Mouse (Mus musculus): Measurements from ENCODE around the gene Nacc2.
A peak's percentile ranks its signal among the peaks of the same experiment; 100 is the strongest.

Nacc2 gene

DNA sequence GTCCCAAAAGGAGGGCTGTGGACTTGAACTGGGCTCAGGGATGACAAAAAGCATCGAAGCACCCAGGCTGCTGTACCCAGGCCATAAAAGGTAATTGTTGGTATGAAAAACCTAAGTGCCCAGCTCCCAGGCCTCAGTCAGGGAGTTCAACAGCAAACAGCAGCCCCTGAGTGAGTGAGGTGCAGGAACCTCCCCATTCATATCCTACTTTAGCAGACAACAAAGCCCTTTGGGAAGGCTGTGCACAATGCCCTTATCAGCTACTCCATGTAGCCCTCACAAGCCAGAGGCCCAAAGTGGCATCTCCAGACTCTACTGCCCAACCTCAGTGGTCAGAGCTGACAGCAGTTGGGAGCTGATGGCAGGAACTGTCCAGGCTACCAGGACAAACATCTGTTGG lies 23.2 kb downstream of the Nacc2 start:
- DNase-seq (ENCODE audit: low spot score in 2 of 2) = no peak

GRCm38 (mm10) chr2:26099260-26099659 lies 23.8 kb downstream of the Nacc2 start:
- no peak for DNase-seq (ENCODE audit: low spot score in 2 of 2)

GRCm38 (mm10) chr2:26093897-26094296 lies 29.1 kb downstream of the Nacc2 start:
- DNase-seq (ENCODE audit: low spot score in 2 of 2) = no peak

DNA sequence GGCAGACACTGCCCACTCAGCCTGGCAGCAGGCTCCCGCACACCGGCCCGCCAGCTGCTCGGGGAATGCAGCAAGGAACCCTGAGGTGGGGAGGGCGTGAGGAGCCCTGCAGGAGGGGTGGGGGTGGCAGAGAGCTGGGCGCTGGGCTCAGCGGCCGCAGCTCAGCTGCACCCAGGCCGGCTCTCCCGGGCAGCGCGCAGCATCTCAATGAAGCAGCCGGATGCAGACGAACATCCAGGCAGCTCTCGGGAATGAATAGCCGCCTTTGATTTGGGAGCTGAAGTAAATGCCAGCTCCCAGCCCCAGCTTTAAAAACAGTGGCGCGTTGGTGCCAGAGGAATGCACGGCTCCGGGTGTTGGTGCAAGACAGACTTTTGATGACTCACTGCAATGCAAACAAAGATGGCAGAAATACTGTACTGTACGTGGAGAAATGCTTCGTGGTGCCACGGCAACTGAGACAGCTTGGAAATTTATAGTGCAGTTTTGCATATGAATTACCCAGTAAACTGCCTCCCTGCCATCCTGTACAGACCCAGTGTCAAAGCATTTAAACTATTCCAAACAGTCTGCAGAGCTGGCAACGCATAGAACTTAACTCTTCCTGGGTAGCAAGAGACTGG lies 31.1 kb downstream of the Nacc2 start:
- peak; percentile 81 to 87 for DNase-seq (ENCODE audit: low spot score in 2 of 2)

DNA sequence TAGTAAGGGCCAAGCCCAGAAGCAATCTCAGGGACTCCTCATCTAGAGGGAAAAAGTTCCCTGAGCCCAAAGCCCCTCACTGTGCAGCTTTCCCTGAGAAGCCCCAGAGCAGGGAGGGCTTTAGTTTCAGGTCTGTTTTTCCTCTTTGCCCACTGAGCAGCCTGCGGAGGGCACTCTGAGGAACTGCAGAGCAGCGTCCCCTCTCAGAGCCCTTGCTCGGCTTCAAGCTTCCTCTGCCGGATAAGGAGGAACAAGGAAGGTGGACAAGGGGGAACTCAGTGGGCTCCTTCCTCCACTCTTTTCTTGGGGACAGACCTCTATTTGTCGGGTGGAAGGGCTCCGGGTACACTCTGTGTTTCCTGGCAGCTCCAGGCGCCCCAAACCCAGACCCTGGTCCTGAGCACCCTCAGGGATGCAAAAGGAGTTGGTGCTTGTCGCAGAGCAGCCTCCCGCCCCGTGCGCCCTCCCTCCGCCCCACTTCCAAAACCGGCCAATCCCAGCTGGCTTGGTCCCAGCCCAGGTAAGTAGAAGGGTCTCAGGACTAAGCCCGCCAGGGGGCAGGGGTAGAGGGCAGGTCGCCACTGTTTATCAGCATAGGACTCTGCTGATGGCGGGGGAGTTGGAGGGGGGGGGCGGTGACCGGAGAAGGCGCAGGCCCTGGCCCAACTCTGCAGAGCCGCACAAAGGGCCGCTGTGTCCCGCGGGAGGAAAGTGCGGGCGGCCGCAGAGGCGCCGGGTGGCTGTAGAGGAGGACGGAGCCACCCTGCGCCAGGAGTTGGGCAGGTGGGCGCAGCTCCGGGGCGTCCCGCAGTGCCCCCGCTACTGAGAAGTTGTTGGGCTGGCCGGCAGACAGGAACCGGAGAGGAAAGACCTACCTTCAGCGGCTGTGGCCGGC lies 31.9 kb downstream of the Nacc2 start:
- DNase-seq (ENCODE audit: low spot score in 2 of 2) = peak; percentile 34 to 46

DNA sequence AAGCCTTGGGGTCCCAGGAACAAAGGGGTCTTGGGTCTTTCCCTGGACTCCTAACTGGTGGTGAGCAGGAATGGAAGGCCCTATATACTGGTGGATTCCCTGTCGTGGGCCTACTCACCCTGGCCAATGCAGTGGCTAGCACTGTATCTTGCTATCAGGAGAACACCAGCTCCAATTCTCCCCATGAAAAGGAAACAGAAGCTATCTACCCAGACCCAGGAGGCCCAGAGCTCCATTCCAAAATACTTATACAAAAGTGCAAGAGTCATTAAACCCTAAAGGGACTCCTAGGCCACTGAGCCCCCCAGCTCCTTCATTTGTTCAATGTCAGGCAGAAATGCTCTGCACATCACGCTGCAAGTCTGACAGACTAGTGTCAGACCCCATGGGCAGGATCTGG lies 34.0 kb downstream of the Nacc2 start:
- DNase-seq (ENCODE audit: low spot score in 2 of 2) = no peak

DNA sequence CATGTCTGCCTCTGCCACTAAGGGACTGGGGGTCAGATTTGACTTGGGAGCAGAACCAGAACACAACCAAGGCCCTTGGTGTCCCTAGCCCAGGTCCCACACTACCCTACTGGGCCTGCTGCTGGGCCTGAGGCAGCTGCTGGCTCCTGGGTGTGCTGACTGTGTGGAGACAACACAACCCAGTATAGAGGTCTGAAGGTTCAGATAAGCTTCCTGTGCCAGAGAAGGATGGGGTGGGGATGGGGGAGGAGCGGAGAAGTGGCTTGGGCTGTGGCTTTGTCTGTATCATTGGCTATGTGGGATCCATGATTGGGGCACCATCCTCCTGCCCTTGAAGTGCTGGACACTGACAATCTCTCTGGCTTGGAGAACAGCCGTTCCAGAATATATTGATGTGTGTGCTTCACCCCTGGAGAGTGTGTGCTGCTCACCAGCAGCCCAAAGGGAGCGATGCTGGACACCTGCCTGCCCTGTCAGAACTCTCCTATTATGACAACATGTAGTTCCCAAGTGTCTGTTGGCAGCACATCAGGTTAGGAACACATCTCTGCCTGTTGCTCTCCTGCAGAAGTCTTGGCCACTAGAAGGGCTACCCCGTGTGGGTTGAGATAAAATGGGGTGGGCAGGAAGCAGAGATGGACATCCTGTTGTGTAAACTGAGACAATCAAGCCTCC lies 36.0 kb downstream of the Nacc2 start:
- DNase-seq (ENCODE audit: low spot score in 2 of 2) = no peak

DNA sequence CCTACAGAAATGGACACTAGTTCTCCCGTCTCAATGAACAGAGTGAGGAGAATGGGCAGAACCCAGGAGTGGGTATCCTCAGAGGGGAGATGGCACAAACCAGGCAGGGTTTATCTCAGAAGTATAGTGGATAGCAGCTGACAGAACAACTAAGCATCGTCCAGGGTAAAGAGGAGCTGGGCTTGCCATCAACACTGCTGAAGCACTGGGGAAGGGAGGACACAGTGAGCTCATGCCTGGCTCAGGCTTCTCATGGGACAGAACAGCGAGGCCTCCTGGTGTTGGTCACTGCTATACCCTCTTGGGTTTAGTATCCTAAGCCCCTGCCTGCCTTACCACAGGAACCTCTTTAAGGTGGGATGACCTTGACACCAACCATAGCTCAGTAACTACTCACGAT lies 36.5 kb downstream of the Nacc2 start:
- no peak for DNase-seq (ENCODE audit: low spot score in 2 of 2)

- DNase-seq (ENCODE audit: low spot score in 2 of 2) = no peak
Measured at GRCm38 (mm10) chr2:26082883-26083282, 40.1 kb downstream of the Nacc2 start.

DNA sequence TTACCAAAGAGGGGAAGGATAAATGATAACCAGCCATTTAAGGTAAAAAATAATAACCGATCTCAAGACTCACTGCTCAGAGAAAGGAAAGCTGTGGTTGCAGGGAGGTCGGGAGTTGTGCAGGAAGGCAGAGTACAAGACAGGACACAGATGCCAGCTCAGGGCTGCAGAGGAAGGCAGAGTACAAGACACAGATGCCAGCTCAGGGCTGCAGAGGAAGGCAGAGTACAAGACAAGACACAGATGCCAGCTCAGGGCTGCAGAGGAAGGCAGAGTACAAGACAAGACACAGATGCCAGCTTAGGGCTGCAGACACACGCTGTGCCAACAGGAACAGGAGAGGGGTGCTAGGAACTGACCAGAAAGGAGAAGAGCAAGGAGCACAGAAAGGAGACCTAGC lies 42.2 kb downstream of the Nacc2 start:
- DNase-seq (ENCODE audit: low spot score in 2 of 2) = no peak

DNA sequence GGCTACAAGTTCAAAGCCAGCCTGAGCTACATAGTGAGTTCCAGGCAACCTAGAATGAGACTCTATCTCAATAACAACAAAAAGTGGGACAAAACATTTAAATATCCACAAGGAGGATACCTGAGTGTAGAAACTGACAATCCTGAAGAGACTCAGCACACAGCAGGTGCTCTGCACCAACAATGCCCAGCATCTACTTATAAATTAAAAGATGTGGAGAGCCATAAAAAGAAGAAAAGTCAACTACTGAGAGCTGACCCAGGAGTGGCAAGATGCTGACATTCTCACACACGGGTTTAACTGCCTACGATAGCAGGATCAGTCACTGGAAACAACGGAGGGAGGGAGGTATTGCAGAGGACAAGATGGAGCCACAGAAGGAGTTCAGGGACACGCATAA lies 43.6 kb downstream of the Nacc2 start:
- no peak for DNase-seq (ENCODE audit: low spot score in 2 of 2)

DNA sequence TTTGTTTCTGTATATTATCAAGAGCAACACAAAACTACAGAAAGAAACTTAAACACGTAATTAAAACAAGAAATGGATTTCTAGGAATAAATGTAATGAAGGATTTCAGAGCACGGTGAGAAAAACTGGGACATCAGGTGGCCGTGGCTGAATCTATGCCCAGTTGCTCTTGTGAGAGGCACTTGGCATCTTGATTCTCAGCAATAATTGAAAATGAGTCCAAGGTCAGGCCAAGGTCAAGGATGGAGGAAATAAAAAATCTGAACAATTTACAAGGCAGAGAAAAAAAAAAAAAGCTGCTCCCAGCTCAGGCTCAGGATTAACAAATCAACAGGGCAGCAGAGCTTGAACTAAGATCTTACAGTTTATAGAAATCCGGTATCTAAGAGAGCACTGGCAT lies 46.0 kb downstream of the Nacc2 start:
- DNase-seq (ENCODE audit: low spot score in 2 of 2) = no peak

- no peak for DNase-seq (ENCODE audit: low spot score in 2 of 2)
Measured at GRCm38 (mm10) chr2:26076121-26076520, 46.9 kb downstream of the Nacc2 start.

- DNase-seq (ENCODE audit: low spot score in 2 of 2) = no peak
Measured at GRCm38 (mm10) chr2:26074551-26074950, 48.5 kb downstream of the Nacc2 start.

DNA sequence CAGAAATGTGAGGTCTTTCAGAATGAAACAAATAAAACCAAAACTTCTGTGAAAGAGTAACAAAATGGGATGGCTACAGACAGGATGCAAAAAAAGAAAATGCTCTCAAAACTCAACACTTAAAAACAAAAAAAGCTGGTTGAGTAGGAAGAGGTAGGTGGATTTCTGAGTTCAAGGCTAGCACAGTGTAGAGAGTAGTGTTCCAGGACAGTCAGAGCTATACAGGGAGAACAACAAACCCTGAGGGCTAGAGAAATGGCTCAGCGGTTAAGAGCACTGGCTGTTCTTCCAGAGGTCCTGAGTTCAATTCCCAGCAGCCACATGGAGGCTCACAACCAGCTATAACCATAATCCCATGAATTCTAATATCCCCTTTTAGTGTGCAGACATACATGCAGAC lies 54.4 kb downstream of the Nacc2 start:
- DNase-seq (ENCODE audit: low spot score in 2 of 2) = no peak

GRCm38 (mm10) chr2:26068175-26068574 lies 54.8 kb downstream of the Nacc2 start:
- DNase-seq (ENCODE audit: low spot score in 2 of 2) = no peak

GRCm38 (mm10) chr2:26066527-26066926 lies 56.5 kb downstream of the Nacc2 start:
- DNase-seq (ENCODE audit: low spot score in 2 of 2) = peak; percentile 91 to 93

DNA sequence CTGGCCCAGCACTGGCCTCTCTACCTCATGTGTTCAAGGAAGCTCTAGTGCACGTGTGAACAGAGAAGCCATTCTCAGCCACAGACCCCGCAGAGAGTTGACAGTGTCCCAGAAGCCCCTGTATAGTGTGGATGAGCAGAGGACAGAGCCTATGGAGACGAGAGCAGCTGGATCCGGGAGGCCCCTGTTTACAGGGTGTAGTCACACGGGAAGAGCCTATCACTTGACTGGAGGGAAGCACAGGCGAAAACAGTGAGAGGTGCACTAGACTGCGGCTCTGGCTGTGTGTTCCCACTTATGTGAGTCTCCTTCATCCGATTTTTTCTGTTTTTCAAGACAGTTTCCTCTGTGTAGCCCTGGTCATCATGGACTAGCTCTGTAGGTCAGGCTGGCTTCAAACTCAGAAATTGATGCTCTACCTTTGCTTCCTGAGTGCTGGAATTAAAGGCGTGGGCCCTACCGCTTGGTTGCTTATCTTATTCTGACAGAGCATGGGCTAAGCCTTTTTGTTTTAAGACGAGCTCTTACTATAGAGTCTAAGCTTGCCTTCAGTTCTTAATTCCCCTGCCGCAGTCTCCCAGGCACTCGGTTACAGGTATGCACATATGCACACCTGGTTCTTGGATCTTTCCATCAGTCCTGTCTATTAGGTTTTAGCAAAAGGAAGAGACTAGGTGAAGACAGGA lies 60.1 kb downstream of the Nacc2 start:
- no peak for DNase-seq (ENCODE audit: low spot score in 2 of 2)

GRCm38 (mm10) chr2:26062241-26062640 lies 60.8 kb downstream of the Nacc2 start:
- no peak for DNase-seq (ENCODE audit: low spot score in 2 of 2)

DNA sequence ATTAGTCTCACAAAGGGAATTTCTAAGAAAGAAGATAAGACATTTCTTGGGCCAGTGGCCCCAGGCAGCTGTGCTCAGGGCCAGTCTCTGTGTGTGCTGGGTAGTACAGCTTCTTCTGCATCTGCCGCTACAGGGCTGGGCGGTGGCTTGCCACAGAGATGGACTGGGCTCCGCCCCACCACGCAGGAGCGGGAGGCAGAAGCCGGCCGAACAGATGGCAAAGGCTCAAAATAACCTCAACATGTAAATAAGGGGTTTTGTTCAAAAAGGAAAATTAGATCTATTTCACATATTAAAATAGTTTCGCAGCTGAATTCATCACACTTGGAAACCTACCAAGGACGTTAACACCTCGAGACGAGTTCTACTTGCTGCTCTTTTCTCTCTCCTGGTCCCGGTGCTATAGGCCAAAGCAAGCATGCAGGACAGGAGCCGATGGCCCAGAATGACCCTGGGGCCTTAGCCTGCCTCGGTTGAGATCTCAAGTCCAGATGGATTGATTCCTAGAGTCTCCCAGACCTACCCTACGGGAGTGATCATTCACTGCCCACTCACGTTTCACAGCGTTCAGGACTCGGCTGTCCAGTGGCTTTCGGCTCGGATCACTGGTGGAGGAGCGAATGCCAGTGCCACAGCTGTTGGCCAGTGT lies 61.9 kb downstream of the Nacc2 start:
- DNase-seq (ENCODE audit: low spot score in 2 of 2) = peak; percentile 70 to 72

DNA sequence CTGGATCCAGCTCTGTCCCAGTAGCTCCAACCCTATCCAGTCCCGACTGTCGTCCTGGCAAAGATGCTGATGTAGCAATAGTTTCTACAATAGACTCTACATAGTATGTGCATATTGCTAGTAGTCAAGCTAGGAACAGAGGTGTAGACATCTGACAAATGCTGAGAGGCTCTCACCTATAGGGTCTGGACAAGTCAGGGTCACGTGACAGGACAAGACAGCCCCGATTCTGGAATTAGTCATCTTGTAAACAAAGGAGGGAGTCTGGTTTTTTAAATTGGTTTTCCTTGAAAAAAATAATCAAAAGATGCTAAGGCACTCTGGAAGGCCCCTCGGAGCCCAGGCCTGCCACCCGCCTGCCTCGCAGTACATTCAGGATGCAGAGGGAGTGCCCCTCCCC lies 66.0 kb downstream of the Nacc2 start:
- DNase-seq (ENCODE audit: low spot score in 2 of 2) = no peak

DNA sequence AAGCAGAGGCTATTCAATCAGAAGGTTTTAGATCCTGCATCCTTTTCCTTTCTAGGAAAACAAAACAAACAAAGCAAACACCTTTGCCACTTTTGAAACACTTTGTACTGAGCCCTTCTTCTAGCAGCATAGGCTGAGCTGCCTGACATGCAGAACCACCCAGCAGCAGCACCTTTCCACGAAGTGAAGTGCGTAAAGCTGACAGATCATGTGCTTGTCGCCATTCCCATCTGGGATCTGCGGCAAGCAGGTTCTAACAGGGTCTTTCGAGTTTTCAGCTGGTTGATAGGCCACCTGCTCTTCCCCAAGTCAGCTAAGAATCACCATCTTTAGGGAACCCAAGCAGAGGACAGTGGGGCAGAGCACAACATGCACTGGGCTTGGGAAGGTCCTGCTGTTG lies 66.8 kb downstream of the Nacc2 start:
- no peak for DNase-seq (ENCODE audit: low spot score in 2 of 2)

Measured in right cerebral cortex, adult 2 months (tissue).